ENCODE assay signal across 9 mouse cellular contexts in the genomic region with DNA sequence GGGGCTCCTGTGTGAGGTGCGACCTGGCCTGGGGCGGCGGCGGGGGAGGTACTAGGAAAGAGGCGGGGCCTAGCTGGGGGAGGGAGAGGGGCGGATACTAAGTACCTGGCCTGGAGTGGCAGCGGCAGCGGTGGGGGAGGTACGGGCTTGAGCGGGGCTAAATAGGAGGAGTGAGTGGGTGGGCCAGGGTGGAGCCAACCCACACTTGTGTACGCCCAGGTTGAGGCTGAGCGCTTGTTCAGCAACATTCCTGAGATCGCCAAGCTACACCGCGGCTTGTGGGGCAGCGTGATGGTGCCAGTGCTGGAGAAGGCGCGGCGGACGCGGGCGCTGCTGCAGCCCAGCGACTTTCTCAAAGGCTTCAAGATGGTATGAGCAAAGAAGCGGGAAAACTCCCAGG. TPM values are rescaled to one million over a fixed set of nuclear protein-coding genes. Genes with fewer than 3 reads are reported as not detected.
DNase-seq lines count a peak whose midpoint lies in the region; ATAC-seq and TF ChIP-seq lines count a peak whose summit lies in the region.
"Had no signal": no experiment of that assay in that cellular context is flagged by ENCODE, and none has a peak within 500 bp of the region (broad histone marks: within the 10 kb centered on the region; RNA-seq: fewer than 3 reads in every experiment).

No protein-coding gene starts in this region.

- peak overlapping the region; percentile 42 for H3K9ac ChIP-seq in heart, embryonic 12.5 days
- H3K9ac ChIP-seq in intestine, postnatal 0 days (ENCODE audit: low read depth, low read length): no peak overlapping the region
- H3K9ac ChIP-seq in liver, postnatal 0 days (replicated peaks): peak overlapping the region; percentile 38; the same call in 1 of the 2 replicates

- H3K36me3 ChIP-seq in heart, embryonic 12.5 days: peaks cover 77% of the 10 kb centered on the region
- peaks cover 80% of the 10 kb centered on the region for H3K36me3 ChIP-seq in intestine, postnatal 0 days (ENCODE audit: control insufficient read depth, insufficient read depth)
- H3K36me3 ChIP-seq in liver, postnatal 0 days (replicated peaks; ENCODE audit: insufficient read depth, low read length): peaks cover 18% of the 10 kb centered on the region

- peaks cover 10% of the 10 kb centered on the region; the same call in 1 of the 2 replicates for H3K27me3 ChIP-seq in heart, embryonic 12.5 days (replicated peaks)
- H3K27me3 ChIP-seq in intestine, postnatal 0 days (replicated peaks; ENCODE audit: control insufficient read depth, insufficient read depth, low read length): no peaks in the 10 kb centered on the region
- H3K27me3 ChIP-seq in liver, postnatal 0 days (ENCODE audit: insufficient read depth, low read length): no peaks in the 10 kb centered on the region

- DNase-seq in heart, postnatal 14 days: no peak
- DNase-seq in embryo, embryonic 9.5 days (ENCODE audit: extremely low spot score): peak; percentile 69
- peak; percentile 78 for DNase-seq in liver, postnatal 0 days
- DNase-seq in retina, postnatal 1 day: peak; percentile 70
- no peak for DNase-seq in cerebellum, postnatal 14 days
- DNase-seq in left cerebral cortex, postnatal 36 days (ENCODE audit: low spot score in 2 of 2): no peak

- no peaks in the 10 kb centered on the region for H3K9me3 ChIP-seq in heart, embryonic 12.5 days (replicated peaks)
- H3K9me3 ChIP-seq in intestine, postnatal 0 days (ENCODE audit: control insufficient read depth): no peaks in the 10 kb centered on the region
- H3K9me3 ChIP-seq in liver, postnatal 0 days (ENCODE audit: low read length): no peaks in the 10 kb centered on the region

- peak; percentile 73 for ATAC-seq in heart, embryonic 12.5 days (ENCODE audit: insufficient number of reproducible peaks, low FRiP score)
- peak; percentile 68 for ATAC-seq in intestine, postnatal 0 days
- ATAC-seq in liver, postnatal 0 days: peak; percentile 78

- H3K4me3 ChIP-seq in heart, embryonic 12.5 days: peak overlapping the region; percentile 41
- H3K4me3 ChIP-seq in intestine, postnatal 0 days (ENCODE audit: low read depth, low read length): peak overlapping the region; percentile 36
- peak overlapping the region; percentile 45 for H3K4me3 ChIP-seq in liver, postnatal 0 days (ENCODE audit: low read depth, low read length)

- H3K4me2 ChIP-seq in heart, embryonic 12.5 days: peak overlapping the region; percentile 79
- H3K4me2 ChIP-seq in intestine, postnatal 0 days (replicated peaks; ENCODE audit: low read depth): peak overlapping the region; percentile 70
- H3K4me2 ChIP-seq in liver, postnatal 0 days (ENCODE audit: low read depth, low read length): peak overlapping the region; percentile 80

- TF ChIP-seq CTCF in intestine, postnatal 0 days (IDR thresholded peaks at IDR 0.05; ENCODE audit: low read depth): no peak
- TF ChIP-seq CTCF in liver, postnatal 0 days (IDR thresholded peaks at IDR 0.05; ENCODE audit: low read depth): no peak

- 19% methylated on average over 24 of the region's 24 CpGs for WGBS in heart, embryonic 12.5 days
- WGBS in intestine, postnatal 0 days: 17% methylated on average over 23 of the region's 24 CpGs
- WGBS in liver, postnatal 0 days (ENCODE audit: insufficient replicate concordance): 40% methylated on average over 24 of the region's 24 CpGs

- intact Hi-C loops in heart, postnatal 14 days (cut with DNase I): no loop called here
- intact Hi-C loops in left cerebral cortex, postnatal 36 days (cut with DNase I): no loop called here

- peak overlapping the region; percentile 7; the same call in 1 of the 2 replicates for H3K27ac ChIP-seq in heart, embryonic 12.5 days (ENCODE audit: poor library complexity, severe bottlenecking)
- H3K27ac ChIP-seq in intestine, postnatal 0 days (ENCODE audit: low read depth, low read length): peak overlapping the region; percentile 46
- peak overlapping the region; percentile 78 for H3K27ac ChIP-seq in liver, postnatal 0 days (ENCODE audit: low read depth)
- H3K27ac ChIP-seq: macrophage had no signal

- TF ChIP-seq EP300 in liver, postnatal 0 days (IDR thresholded peaks at IDR 0.05; ENCODE audit: low read depth): no peak

- peaks cover 16% of the 10 kb centered on the region for H3K4me1 ChIP-seq in heart, embryonic 12.5 days (replicated peaks)
- no peaks in the 10 kb centered on the region; the same call in 1 of the 2 replicates for H3K4me1 ChIP-seq in intestine, postnatal 0 days (replicated peaks; ENCODE audit: control insufficient read depth, insufficient read depth, low read length)
- peaks cover 8% of the 10 kb centered on the region; the same call in 1 of the 2 replicates for H3K4me1 ChIP-seq in liver, postnatal 0 days (ENCODE audit: insufficient read depth)

RNA-seq across cellular contexts. Expression of gene Tnfrsf25, which starts 8.2 kb away (rescaled TPM):
- 0.86 and 1.1 TPM in 2 replicates for polyA plus RNA-seq in heart, embryonic 12.5 days (2016; fragmentation: Nextera tagmentation; extraction: Ambion mirVana)
- 1 to 10 TPM; 4.0 to 6.7 TPM for total RNA-seq in heart, postnatal 14 days (2021)
- 0.82 and 1.2 TPM in 2 replicates for polyA plus RNA-seq in intestine, postnatal 0 days (2015; fragmentation: Nextera tagmentation; extraction: Ambion mirVana)
- 0.15 TPM in 1 of 2 replicates, not detected in the other for polyA plus RNA-seq in liver, postnatal 0 days (2015; fragmentation: Nextera tagmentation; extraction: Ambion mirVana)
- total RNA-seq in left cerebral cortex, postnatal 36 days (2021): 10 to 100 TPM in 1 of 2 experiments, 1 to 10 TPM in 1; 8.7 to 10.1 TPM

RNA-seq across cellular contexts. Expression of gene Plekhg5, which starts 35.2 kb away (rescaled TPM):
- 13.6 and 14.1 TPM in 2 replicates for polyA plus RNA-seq in heart, embryonic 12.5 days (2016; fragmentation: Nextera tagmentation; extraction: Ambion mirVana)
- total RNA-seq in heart, postnatal 14 days (2021): 10 to 100 TPM; 27.0 to 28.9 TPM
- polyA plus RNA-seq in intestine, postnatal 0 days (2015; fragmentation: Nextera tagmentation; extraction: Ambion mirVana): 14.0 and 19.6 TPM in 2 replicates
- 1.8 and 2.1 TPM in 2 replicates for polyA plus RNA-seq in liver, postnatal 0 days (2015; fragmentation: Nextera tagmentation; extraction: Ambion mirVana)
- total RNA-seq in left cerebral cortex, postnatal 36 days (2021): 10 to 100 TPM; 82.5 to 84.4 TPM

RNA-seq across cellular contexts. Expression of gene Espn, which starts 44.7 kb away (rescaled TPM):
- polyA plus RNA-seq in heart, embryonic 12.5 days (2016; fragmentation: Nextera tagmentation; extraction: Ambion mirVana): 1.3 and 1.6 TPM in 2 replicates
- total RNA-seq in heart, postnatal 14 days (2021): 1 to 10 TPM; 1.4 to 2.0 TPM
- polyA plus RNA-seq in intestine, postnatal 0 days (2015; fragmentation: Nextera tagmentation; extraction: Ambion mirVana): 260 and 264 TPM in 2 replicates
- polyA plus RNA-seq in liver, postnatal 0 days (2015; fragmentation: Nextera tagmentation; extraction: Ambion mirVana): 1.8 and 2.2 TPM in 2 replicates
- total RNA-seq in left cerebral cortex, postnatal 36 days (2021): 1 to 10 TPM; 1.4 to 2.0 TPM

RNA-seq across cellular contexts. Expression of gene Hes2, which starts 51.2 kb away (rescaled TPM):
- polyA plus RNA-seq in heart, embryonic 12.5 days (2016; fragmentation: Nextera tagmentation; extraction: Ambion mirVana): not detected in 2 replicates
- not detected for total RNA-seq in heart, postnatal 14 days (2021)
- polyA plus RNA-seq in intestine, postnatal 0 days (2015; fragmentation: Nextera tagmentation; extraction: Ambion mirVana): 8.6 and 11.2 TPM in 2 replicates
- not detected in 2 replicates for polyA plus RNA-seq in liver, postnatal 0 days (2015; fragmentation: Nextera tagmentation; extraction: Ambion mirVana)
- not detected for total RNA-seq in left cerebral cortex, postnatal 36 days (2021)

Comparison
In these comparisons a context has a peak if more than half of its experiments do, and no peak if none do; other contexts are left out.
1. H3K27ac ChIP-seq: peak in every context shown above with its lines; median percentile 78 in liver, postnatal 0 days; 46 in intestine, postnatal 0 days; 7 in heart, embryonic 12.5 days.
2. DNase-seq: peak in embryo, embryonic 9.5 days (single experiment), liver, postnatal 0 days (single experiment) and retina, postnatal 1 day (single experiment); none in heart, postnatal 14 days (0 of 2), cerebellum, postnatal 14 days (0 of 2) and left cerebral cortex, postnatal 36 days (0 of 2).
3. RNA of gene Espn, which starts 44.7 kb away (polyA plus RNA-seq): 260 to 264 TPM in intestine, postnatal 0 days; 1.8 to 2.2 TPM in liver, postnatal 0 days and 1.3 to 1.6 TPM in heart, embryonic 12.5 days; every median in the first group is over 10 times any median in the second.
4. Peak in every context shown above with its lines, with median percentiles within 50 percentile points of each other: ATAC-seq, H3K4me2 ChIP-seq and H3K4me3 ChIP-seq.